Mouse (Mus musculus) cerebellum, adult 2 months (tissue): ENCODE results near the gene Cbl.

Experiments used
- CTCF ChIP-seq: fragments of 200-500 bp; IDR thresholded peaks from 2 replicates; pipeline ENCODE4 v1.5.1; 2011; ENCODE audit warnings: low read depth, mild to moderate bottlenecking, control low read depth, low read length, moderate library complexity, borderline replicate concordance; ENCODE audit not compliant: insufficient read depth
- POLR2A ChIP-seq: fragments of 200-500 bp; IDR thresholded peaks from 2 replicates; pipeline ENCODE4 v1.6.1; 2011; ENCODE audit warnings: low read length, control low read depth, borderline replicate concordance; ENCODE audit not compliant: insufficient read depth

- TF ChIP-seq CTCF (no peak), POLR2A (no peak)
These were observed 119.4 kb downstream of the Cbl start for GRCm38 (mm10) chr9:44114453-44114852.
